Mouse (Mus musculus) layer of hippocampus, adult 9-10 months (tissue): ENCODE results near the gene Insc.
"Not testable (repeated sequence)": the region's sequence is repeated elsewhere in the genome, so short reads cannot be mapped to it uniquely, and the experiment has no call there.

Source experiments
- DNase-seq: peaks from one replicate; pipeline ENCODE4 v3.0.0; 2022; ENCODE audit warnings: low spot score

Insc gene

DNA sequence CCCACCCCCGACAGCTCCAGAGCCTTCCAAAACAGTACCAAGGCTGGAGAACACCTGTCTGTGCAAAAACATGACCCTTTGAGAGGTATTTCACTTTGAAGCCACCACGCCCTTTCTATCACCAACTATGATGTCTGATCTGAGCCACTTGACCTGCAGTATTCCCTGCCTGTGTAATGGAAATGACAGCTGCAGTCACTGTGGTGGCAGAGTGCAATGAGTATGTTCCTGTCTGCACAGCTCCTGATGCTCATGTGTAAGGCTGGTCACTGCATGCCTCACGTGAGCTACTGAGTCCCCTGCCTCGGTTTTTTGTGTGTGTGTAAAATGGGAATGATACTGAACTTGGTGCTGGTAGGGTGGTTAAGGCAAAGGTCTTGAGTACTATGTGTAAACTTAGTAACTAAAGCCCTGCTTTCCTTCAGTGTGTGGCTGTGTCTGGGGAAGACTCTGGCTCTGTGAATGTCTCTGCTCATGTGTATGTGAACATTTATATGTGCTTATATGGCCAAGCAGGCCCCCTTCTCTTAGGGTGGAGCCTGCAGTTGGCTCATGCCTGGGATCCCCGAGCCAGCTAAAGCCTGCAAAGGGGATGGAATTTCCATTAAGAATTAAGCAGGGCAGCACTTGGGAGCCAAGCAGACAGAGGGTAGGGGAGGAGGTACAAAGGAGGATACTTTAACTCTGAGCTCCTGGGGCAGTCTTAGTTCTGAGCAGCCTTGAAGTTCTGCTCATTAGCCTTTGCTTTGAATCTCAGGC, at the start of gene Insc:
Gene Insc (plus strand): TSS at position 673 of the 759 bp plus-strand sequence.
- no peak for DNase-seq

DNA sequence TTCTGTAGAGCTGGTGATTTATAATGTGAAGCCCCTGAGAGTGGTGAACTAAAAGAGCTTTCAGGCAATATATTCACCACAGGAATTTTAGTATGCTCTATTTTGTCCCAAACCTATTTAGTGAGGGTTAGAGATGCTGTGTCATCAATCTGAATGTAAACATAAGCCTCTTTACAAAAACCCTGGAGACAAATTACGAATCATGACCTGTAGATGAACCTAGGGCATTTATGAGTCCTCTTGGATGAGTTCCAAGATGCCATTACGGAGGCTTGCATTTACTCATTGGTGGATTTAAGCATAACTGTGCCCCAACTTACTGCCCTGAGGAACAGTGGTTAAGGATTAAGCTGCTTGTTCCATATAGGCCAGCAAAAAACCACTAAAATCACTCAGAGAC, 42.6 kb upstream of the Insc start:
- DNase-seq: no peak

DNA sequence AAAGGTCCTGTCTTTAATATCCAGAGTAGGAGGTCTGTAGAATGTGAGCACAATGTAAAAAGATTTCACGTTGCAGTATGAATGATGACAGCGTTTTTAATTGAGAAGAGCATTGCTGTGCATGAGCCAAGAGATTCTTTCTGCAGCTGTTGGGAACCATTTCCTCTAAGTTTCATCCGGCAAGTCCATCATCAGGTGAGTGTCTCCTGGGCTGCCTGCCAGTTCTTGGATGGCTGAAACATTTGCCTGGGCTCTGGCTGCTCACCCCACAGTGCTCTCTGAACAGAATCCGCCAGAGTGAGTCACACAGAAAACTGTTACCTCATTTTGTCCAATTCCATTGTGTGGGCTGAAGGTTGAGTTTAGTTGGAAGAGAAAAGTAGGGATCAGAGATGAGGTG, 36.8 kb upstream of the Insc start:
- no peak for DNase-seq

- no peak for DNase-seq
Measured at GRCm38 (mm10) chr7:114707398-114707797, 36.1 kb upstream of the Insc start.

- DNase-seq: no peak
Measured at GRCm38 (mm10) chr7:114710419-114710818, 33.1 kb upstream of the Insc start.

DNA sequence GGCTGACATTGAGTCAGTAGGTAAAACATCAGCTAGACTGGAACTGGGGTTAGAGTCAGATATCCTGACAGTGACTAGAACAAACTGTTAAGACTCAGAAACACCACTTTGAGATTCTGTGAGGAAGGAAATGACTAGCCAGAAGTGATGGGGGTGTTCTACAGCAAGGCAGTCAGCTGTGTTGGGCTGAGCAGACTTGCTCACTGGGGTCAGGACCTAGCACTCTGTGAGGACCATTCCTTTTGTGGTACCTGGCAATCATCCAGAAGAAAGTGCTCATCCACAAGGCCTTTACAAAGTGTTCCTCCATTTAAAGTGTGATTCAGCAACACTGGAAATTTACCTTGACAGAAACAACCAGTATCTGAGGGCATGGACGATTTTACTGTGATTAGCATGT, 31.0 kb upstream of the Insc start:
- no peak for DNase-seq

- no peak for DNase-seq
Measured at GRCm38 (mm10) chr7:114718300-114718699, 25.2 kb upstream of the Insc start, which contains the start of gene Calcb. Gene Calcb, plus strand, starts transcription at chr7:114718643.

GRCm38 (mm10) chr7:114719381-114720131, 23.9 kb upstream of the Insc start:
- no peak for DNase-seq

- not testable (repeated sequence) for DNase-seq
Measured at GRCm38 (mm10) chr7:114729696-114730095, 13.8 kb upstream of the Insc start.

DNA sequence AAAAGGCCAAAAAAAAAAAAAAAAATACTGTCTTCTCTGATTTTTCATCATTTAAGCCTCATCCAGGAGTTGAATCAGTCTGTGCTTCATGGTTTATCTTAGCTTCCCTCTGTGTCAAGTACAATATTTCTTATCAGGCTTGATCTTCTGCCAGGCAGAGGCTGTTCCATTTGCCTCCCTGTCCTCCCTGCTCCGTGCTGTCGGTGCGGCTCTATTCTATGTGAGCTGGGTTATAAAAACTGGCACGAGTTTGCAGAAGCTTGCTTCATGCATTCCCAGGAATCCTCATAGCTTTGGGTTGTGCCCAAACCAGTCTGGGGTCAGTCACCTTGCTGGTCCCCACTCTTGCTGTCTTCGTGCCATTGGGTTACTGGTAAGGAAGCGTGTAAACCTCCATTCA, 12.3 kb upstream of the Insc start:
- DNase-seq: no peak

DNA sequence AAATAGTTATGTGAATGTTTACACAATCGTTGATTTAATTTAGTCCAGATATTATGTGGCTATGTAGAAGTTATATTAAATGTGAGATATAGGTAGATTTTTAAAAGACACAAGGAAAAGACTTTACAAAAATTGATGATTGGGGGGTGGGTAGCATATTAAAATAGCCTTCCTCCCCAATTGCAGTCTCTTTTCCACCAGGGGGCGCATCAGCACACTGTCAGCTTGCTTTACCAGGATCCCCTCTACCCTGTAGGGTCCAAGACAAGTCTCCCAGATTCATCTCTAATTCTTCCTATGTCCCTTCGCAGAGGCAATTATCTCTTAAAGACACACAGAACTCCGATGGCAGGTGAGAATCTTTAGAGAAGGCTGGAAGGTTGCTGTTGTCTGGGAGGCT, 11.8 kb upstream of the Insc start:
- DNase-seq: not testable (repeated sequence)

DNA sequence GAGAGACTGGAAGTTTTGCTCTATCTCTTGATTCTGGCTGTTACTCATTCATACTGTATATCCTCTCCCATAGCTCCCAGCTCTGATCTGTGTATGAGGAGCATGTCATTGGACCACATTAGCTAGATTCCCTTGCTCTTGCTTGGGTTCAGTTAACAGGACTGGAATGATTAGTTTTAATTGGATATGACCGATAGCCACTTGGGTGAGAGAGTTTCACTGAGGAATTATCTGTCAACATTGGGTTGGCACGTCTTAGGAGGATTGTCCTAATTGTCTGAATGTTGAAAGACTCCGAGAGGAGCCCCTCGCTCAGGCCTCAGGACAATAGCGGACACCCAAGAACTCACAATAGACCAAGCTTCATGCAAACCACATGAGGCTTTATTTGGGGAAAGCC, 7.2 kb upstream of the Insc start:
- no peak for DNase-seq

DNA sequence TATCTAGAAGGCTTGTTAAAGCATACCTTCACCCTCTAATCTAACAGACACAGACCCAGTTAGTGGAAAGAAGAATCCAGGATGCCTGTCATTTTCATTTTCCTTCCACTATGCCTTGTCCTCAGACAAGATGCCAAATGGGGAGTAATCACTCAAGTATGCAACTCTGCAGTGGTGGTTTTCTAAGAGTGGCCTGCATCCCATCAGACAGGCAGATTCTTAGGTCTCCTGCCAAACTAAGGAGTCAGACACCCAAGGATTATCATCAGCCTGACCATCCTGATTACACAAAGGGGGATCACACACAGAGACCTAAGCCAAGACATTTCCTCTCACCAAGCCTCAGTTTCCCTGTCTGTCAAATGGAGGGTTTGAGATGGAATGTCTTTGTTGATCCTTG, 5.3 kb upstream of the Insc start:
- no peak for DNase-seq

GRCm38 (mm10) chr7:114740360-114741165, 2.9 kb upstream of the Insc start:
- no peak for DNase-seq

DNA sequence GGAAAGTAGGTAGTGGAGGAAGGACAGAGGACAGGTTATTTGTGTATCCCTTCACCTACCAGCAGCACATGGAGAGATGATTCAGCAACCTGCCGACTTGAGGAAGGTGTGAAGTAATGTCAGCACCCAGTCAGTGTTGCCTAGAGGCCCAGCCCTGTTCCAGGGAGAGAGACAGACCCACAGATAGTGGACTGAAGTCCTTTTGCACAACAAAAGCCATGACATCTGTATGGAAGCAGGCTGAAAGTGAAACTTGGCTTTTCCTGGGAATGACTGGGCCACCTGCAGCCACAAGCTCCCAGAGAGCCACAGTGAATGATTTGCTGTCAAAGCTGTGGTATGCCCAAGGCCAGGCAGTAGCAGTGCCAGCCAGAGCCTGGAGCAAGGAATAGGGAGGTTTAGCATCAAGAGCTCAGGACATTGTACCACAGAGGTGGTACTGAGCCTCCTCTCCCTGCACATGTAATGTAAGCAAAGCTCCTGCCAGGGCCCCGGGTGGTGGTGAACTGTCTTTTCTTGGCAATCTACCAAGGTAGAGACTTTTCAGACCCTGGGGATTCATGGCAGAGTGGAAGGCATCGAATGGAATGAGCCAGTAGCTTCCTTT, 1.2 kb downstream of the Insc start:
- DNase-seq: no peak

DNA sequence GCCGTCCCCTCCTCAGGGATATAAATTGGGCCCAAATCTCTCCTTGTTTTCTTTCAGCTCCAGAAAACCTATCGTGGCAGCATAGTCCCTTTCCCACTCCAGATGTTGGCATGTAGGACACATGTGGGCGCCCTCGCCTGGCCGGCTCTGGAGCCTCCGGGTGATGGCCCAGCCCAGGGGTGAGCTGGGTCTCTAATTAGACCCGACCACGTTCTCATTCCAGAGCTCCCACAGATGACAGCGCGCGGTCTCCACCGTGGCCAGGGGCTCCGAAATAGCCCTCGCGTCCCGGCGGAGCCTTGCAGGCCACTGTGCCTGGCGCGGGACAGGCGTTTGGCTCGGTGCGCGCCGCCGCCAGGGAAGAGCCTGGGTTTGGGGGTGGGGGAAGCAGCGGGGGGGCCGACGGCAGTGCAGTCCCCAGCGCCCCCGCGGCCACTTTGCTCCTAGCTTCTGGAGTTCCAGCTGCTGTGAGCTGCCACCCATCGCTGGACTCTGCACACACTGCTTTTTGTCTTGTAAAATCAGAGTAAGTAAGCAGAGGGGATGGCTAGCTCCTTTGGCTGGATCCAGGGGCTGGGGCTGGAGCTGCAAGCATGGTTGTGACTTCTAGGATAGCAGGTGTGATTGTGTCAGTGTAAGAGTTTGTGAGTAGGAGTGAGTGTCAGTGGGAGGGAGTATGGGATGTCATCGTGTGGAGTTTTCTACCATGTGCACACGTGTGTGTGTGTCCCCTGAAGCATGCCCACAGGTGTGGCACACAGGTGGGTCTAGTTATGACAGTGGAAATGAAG, 2.2 kb downstream of the Insc start:
- no peak for DNase-seq

GRCm38 (mm10) chr7:114747596-114747995, 4.1 kb downstream of the Insc start:
- DNase-seq: peak; percentile 26

GRCm38 (mm10) chr7:114748239-114748638, 4.7 kb downstream of the Insc start:
- DNase-seq: no peak

DNA sequence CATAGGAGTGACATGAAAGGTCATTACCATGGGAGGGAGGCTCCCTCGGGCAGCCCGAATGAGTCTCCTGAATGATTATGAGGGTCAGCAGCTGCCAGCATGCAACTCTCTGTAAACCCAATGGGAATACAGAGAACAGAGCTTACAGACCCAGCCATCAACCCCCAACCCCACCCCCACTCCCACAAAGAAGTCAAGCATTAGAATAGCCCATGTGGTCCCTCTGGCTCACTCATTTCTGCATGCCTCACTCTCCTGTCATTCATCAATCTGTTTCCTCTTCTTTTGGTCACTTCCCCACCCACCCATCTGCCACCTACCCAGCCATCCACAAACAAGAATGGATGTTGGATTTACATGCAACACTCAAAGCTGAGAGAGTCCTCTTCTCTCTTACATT, 10.0 kb downstream of the Insc start:
- no peak for DNase-seq

DNA sequence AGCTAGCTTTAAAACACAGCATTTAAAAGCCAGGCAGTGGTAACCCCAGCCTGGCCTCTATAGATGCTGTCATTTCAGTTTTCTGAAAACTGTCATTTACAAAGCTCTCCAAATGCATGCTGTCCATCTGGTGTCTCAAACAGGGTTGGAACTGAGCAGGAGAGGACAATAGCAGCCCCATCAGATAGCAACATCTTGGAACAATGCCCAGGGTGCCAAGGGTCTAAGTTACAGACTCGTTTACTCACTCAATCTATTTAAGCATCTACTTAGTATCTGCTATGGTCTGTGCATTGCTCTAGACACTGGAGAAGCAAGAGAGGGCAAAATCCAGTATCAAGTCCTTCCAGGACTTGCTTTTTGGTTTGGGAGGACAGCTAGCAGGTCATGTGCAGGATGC, 10.7 kb downstream of the Insc start:
- DNase-seq: no peak

GRCm38 (mm10) chr7:114754626-114755025, 11.1 kb downstream of the Insc start:
- no peak for DNase-seq
